Mouse (Mus musculus) heart, adult 9 months (tissue): ENCODE measurements at regions not wholly inside any gene's neighbourhood (a gene's known extent, or its start where the extent isn't known, plus 50 kb on each side); places are given as distances from the start of the nearest gene placed in this dataset.

Experiments used
- DNase-seq, 2 experiments: peaks; one replicate each; pipeline ENCODE4 v3.0.0; 2022; ENCODE audit warnings: low spot score in 2 of 2

DNA sequence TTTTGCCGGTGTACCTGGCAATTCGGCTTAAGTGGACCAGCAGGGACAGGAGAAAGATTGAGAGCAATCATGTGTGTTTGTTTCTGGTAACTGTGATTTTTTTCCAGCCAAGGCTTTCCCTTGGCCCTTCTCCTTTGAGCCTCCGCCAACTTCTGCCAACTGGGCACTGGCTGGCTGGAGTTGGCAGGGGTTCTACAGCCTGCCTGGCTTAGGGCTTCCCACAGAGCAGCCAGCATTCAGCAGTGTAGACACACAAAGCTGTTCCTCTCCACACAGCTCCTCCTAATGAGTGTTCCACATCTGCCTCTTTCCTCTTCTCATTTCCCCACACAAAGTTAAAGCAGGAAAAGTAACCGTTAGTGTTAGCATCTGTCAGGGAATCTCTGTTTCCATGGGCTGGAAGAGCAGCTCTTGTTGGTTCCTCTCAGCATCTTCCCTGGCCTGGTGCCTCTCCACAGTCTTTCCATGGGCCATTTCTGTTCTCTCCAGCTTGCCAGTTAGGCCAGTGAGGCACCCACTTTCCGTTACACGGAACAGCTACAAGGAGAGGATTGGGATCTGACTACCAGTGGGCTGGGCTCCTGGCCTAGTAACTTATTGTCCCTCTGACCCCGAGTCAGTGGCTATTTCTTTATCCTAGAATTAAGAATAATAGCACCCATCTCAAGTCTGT is 68.0 kb upstream of the Rbm24 start:
- DNase-seq, result peak; percentile 31 to 53

DNA sequence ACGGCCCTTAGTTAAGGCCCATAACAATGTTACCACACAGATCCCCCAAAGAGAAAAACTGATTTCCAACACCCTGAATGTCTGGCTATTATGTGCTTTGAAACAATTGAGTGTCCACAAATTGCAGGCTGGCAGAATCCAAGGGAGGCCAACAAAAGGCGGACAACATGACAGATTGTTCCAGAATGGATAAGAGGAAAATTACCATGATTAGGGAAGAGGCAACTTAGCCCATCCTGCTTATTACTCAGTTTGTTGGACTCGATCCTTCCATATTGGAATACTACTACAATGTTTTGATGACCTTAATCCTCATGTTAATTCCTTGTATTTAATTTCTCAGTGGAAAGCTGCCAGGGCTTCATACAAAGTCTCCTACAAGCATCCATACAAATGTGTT is 62.9 kb upstream of the Rbm24 start:
- DNase-seq, result no peak

DNA sequence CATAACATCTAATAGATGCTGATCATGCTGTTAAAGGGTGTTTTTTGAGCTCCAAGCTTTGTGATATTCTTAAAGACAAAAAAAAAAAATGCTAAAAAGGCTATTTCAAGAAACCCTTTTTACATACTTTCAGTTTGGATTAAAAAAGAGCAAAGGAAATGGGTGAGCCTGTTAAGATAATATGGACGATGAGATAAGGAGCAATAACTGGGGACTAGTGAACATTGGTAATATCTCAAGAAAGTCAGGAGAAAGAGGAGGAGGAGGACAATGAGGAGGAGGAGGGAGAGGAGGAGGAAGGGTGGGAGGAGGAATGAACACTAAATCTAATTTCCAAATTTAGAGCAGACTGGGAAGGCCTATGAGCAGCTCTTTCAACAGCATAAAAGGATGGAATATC is 62.3 kb upstream of the Rbm24 start:
- no peak for DNase-seq

DNA sequence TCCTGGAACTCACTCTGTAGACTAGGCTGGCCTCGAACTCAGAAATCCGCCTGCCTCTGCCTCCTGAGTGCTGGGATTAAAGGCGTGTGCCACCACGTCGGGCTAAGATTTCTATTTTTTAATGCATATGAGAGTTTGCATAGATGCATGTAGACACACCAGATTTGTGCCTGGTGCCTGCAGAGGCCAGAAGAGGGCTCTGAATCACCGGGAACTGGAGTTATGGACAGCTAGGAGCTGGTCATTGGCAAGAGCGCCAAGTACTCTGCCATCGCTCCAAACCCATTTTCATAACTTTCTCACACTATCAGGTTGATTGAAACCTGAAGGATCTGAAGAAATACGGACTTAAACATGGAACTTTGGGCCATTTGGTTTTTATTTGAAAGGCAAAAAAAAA is 61.2 kb upstream of the Rbm24 start:
- DNase-seq, result peak in 1 of 2 experiments; percentile 17

DNA sequence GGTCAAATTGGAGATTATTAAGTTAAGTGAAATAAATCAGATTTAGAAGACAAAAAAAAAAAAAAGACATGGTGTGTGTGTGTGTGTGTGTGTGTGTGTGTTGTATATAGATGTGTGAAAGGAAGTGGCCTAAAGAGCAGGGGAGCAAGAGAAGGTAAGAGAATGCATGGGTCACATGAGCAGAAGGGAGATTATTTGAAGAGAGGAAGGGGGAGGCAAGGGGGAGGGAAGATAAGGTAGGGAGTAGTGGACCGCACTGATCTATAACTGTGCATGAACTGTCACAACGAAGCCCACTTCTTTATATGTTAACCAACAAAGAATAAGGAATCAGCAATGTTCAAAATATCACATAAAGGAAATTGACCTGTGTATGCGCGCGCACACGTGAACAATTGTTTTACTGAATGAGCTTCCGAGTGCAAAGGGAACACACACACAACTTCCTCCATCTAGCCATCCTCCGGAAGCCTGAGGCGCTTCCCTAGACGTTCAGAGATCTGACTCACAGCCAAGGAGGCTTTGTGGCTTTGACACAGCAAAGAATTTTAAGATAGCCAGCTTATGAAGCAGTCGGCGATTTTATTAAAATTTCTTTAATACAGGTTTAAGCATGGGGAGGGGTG is 57.6 kb upstream of the Rbm24 start:
- DNase-seq, result no peak

DNA sequence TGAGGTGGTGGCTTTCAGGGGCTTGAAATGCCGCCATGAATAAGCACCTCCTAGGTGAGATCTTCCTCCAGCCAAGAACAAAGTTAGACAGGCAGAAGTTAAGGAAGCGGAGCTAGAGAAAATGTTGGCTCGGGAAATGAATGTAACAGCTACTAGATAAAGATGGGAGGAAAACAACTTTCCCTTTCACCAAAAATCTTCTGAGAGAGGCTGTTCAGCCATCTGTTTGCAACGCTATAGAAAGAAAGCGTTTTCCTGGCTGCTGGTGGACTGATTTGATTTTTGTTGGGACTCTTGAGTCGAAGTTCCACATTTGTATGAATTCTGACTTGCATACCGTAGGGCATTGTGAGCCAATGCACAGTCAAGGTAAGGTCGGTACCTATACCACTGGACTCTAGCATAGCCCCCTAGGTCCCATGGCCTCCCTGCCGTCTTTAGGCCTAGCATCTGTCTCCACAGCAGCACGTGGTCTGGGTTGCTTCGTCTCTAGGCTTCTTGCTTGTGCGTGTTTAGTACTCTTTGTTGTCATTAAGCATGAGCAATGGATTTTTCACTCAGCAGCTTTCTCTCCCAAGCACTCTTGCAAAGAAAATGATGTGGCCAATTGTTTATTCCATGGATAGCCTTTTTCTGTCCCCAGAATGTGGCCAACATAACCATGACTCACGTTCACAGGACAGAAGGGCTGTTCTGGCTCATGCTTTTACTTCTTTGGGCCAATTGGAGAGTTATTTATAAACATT is 54.6 kb upstream of the Rbm24 start:
- DNase-seq, result no peak

DNA sequence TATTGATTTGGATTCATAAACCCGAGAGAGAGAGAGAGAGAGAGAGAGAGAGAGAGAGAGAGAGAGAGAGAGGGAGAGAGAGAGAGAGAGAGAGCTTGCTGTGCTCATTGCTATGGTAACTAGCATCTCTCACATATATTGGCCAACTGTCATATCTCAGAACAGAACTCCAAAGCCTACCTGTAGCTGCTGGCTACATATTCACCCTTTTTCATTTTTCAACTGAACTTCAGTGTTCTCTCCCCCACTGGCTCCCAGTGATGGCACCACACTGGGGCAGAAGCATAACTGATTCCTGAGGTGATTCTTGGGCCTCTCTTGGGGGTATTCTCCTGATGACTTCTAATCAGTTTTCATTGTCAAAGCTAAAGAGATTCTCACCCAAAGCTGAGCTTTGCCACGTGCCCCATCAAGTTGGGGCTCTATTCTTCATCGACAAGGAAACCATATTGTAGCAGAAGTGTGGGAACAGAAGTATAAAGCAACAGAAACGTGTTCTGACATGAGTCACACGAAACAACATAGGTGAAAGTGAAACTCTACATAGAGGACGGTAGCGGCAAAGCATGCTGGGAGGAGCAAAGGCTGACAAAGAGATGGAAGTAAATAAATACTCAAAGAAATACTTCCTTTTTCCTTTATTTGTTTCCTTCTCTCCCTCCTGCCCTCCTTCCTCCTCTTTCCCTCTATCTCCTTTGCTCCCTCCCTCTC is 53.9 kb upstream of the Rbm24 start:
- DNase-seq, result no peak

DNA sequence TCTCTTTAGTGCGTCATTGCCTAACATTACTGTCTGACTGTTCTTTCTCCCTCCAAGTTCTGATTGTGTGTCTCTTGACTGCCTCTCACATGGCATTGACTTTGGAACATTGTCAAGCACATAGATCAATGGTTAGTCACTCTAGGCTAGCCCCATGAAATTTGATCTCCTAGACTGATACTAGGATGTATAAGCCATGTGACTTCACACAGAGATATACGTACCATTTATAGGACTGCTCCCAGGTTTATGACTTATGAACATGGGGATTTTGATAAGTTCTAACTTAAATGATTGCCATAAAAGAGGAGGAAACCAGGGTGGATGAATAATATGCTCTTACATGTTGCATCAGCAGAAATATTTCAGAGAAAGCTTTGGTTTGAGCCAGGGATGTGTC is 52.9 kb upstream of the Rbm24 start:
- no peak for DNase-seq
